Mouse (Mus musculus) liver, postnatal 0 days (tissue): ENCODE results near the gene Plppr3. TPM values are rescaled to one million over a fixed set of nuclear protein-coding genes. Genes with fewer than 3 reads are reported as not detected.
A peak's percentile ranks its signal among the peaks of the same experiment; 100 is the strongest.

Source experiments
- ATAC-seq: fragments of 200-750 bp; cut with Nextera tagmentation; 2 replicates; pipeline ENCODE4 v1.8.0; 2017; ENCODE audit warnings: mild to moderate bottlenecking, moderate library complexity
- DNase-seq: peaks from one replicate; pipeline ENCODE4 v3.0.0-alpha.2; 2016
- H3K27ac ChIP-seq: fragments of 300-500 bp; sonication (generic); 2 replicates; pipeline ENCODE4 v1.5.1; 2014; ENCODE audit warnings: antibody characterized with exemption, moderate library complexity, mild to moderate bottlenecking, low read depth
- H3K27me3 ChIP-seq: fragments of 300-500 bp; sonication (generic); 2 replicates; pipeline ENCODE4 v1.6.1; 2014; ENCODE audit warnings: low read length, control low read depth, mixed read lengths; ENCODE audit not compliant: insufficient read depth
- H3K36me3 ChIP-seq: fragments of 300-500 bp; sonication (generic); replicated peaks from 2 replicates; pipeline ENCODE4 v1.6.1; 2014; ENCODE audit warnings: mild to moderate bottlenecking, control low read depth, low read length, moderate library complexity, mixed read lengths; ENCODE audit not compliant: insufficient read depth
- H3K4me1 ChIP-seq: fragments of 300-500 bp; sonication (generic); 2 replicates; pipeline ENCODE4 v1.6.1; 2014; ENCODE audit warnings: antibody characterized with exemption, mild to moderate bottlenecking, control low read depth; ENCODE audit not compliant: insufficient read depth
- H3K4me2 ChIP-seq: fragments of 300-500 bp; sonication (generic); 2 replicates; pipeline ENCODE4 v1.6.1; 2014; ENCODE audit warnings: low read depth, mild to moderate bottlenecking, low read length, moderate library complexity, mixed read lengths
- H3K4me3 ChIP-seq: fragments of 300-500 bp; sonication (generic); 2 replicates; pipeline ENCODE4 v1.5.1; 2014; ENCODE audit warnings: low read depth, low read length
- H3K9ac ChIP-seq: fragments of 300-500 bp; sonication (generic); replicated peaks from 2 replicates; pipeline ENCODE4 v1.6.1; 2014; ENCODE audit warnings: mild to moderate bottlenecking, moderate library complexity
- H3K9me3 ChIP-seq: fragments of 300-500 bp; sonication (generic); 2 replicates; pipeline ENCODE4 v1.6.1; 2016; ENCODE audit warnings: mild to moderate bottlenecking, control low read depth, low read length, mixed read lengths
- CTCF ChIP-seq: sonication (generic); IDR thresholded peaks from 2 replicates; pipeline ENCODE4 v1.5.1; 2016; ENCODE audit warnings: antibody characterized with exemption, low read depth
- EP300 ChIP-seq: IDR thresholded peaks from 2 replicates; pipeline ENCODE4 v1.6.1; 2016; ENCODE audit warnings: antibody characterized with exemption, low read depth, mild to moderate bottlenecking
- WGBS: fragments of 180-500 bp; shearing (Covaris S2); extraction: QIAGEN DNeasy Blood & Tissue Kit; methylation state at CpG from one replicate; pipeline ENCODE4 v1.1.7; 2014; ENCODE audit not compliant: insufficient replicate concordance; 5-methylcytosine and 5-hydroxymethylcytosine counted together
- polyA plus RNA-seq: library from polyadenylated mRNA; unstranded; fragments of >200 nt; fragmentation: Nextera tagmentation; extraction: Ambion mirVana; gene quantifications from 2 replicates; pipeline ENCODE4 v1.2.1, GENCODE M21; 2015

The Plppr3 gene
- polyA plus RNA-seq, 1 experiment from 2014 or later = 4.9 TPM

DNA sequence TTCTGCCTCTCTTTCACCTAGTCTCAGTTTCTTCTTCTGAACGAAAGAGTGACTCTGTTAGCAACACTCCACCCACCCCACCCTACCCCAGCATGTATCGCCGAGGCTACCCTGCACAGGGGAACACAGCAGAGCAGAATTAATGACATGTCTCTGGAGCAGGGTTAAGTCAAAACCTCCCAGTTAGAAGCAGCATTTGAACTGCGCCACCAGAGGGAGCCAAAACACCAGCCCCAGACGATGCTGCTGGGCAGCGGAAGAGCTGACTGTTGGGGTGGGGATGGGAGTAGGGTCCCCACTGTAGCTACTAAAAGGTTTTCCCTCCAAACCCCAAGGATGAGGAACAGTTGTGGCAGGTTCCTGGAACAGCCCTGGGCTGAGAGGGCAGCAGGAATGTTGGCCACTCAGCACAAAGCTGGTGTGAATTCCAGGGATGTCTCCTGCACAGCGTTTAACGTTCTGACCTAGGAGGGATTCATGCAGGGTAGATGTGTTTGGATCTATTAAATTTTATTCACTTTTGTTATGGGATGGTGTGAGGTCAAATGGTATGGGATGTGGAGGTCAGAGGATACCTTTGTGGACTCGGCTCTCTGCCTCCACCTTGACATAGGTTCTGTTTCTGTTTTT lies 39.5 kb downstream of the Plppr3 start:
- no peaks in the 10 kb centered on the region for H3K4me1 ChIP-seq
- TF ChIP-seq CTCF (peak; percentile 96), EP300 (no peak)
- H3K4me2 ChIP-seq = no peak overlapping the region
- WGBS = 24% methylated on average over 9 of the region's 9 CpGs
- no peak overlapping the region for H3K27ac ChIP-seq
- H3K27me3 ChIP-seq = no peaks in the 10 kb centered on the region
- no peak overlapping the region for H3K9ac ChIP-seq
- no peak overlapping the region for H3K4me3 ChIP-seq
- H3K36me3 ChIP-seq = no peaks in the 10 kb centered on the region
- no peaks in the 10 kb centered on the region for H3K9me3 ChIP-seq
- ATAC-seq (peak; percentile 38; the same call in 1 of the 2 replicates), DNase-seq (peak; percentile 83)

DNA sequence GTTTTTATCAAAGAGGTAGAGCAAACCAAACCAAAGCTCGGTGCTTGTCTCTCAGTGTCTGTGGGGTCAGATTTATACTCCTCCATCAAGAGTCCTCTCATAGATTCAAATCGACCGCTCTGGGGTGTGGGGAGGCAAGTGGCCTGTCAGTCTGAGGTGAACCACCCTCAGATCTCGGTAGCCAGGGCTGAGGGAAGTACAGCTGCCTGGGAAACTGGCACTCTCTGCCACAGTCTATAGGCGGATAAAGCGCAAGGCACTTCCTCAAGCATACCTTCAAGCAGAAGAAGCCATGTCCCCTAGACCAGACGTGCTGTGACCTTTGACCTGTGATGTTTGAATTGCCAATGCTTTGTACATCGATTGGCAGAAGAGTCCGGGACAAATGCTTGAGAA lies 41.6 kb downstream of the Plppr3 start:
- no peak overlapping the region for H3K9ac ChIP-seq

DNA sequence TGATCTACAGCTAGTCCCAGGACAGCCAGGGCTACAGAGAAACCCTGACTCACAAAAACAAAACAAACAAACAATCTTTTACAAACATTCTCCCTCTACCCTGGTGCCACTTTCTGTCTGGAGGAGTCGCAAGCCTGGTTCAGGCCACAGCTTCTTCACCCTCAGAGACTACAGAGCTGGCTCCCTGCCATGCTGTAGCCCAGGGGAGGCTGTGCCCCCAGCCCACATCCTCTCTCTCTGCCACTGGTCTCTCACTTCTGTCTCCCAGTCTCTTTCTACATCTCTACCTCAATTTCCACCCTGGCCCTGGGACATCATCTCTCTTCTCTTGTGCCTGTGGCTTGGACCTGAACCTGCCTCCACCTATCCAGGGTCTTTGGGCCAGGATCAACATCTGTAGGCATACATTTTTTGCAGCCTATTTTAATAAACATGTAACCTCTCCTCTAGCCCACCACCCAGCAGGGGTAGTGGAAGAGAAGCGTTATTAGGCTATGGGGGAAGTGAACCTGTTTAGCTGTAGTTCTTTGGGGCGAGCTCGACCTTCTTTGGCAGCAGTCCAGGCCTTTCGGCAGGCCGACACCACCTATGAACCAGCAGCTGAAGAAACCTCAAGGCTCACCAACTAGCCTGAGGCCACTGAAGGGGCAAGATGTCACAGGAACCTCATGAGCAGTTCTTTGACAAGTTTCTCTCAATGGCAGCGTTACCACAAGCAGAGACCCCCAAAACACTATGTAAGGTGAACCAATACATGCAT lies 42.2 kb downstream of the Plppr3 start:
- Histone ChIP-seq H3K4me1 (no peaks in the 10 kb centered on the region), H3K36me3 (no peaks in the 10 kb centered on the region), H3K9ac (no peak overlapping the region), H3K4me3 (no peak overlapping the region), H3K9me3 (no peaks in the 10 kb centered on the region), H3K27ac (no peak overlapping the region), H3K4me2 (no peak overlapping the region), H3K27me3 (no peaks in the 10 kb centered on the region)
- no peak for ATAC-seq
- WGBS = 40% methylated on average over 7 of the region's 7 CpGs
- TF ChIP-seq CTCF (no peak), EP300 (no peak)
- DNase-seq = no peak

More for the DNA sequence above, 41.6 kb downstream of the Plppr3 start:
- H3K27ac ChIP-seq = no peak overlapping the region
- 54% methylated on average over 9 of the region's 9 CpGs for WGBS
- H3K4me1 ChIP-seq = no peaks in the 10 kb centered on the region
- H3K27me3 ChIP-seq = no peaks in the 10 kb centered on the region
- H3K9me3 ChIP-seq = no peaks in the 10 kb centered on the region
- no peak overlapping the region for H3K4me3 ChIP-seq
- no peaks in the 10 kb centered on the region for H3K36me3 ChIP-seq
- no peak for DNase-seq
- no peak for ATAC-seq
- TF ChIP-seq CTCF = no peak
- no peak for TF ChIP-seq EP300
- H3K4me2 ChIP-seq = no peak overlapping the region

DNA sequence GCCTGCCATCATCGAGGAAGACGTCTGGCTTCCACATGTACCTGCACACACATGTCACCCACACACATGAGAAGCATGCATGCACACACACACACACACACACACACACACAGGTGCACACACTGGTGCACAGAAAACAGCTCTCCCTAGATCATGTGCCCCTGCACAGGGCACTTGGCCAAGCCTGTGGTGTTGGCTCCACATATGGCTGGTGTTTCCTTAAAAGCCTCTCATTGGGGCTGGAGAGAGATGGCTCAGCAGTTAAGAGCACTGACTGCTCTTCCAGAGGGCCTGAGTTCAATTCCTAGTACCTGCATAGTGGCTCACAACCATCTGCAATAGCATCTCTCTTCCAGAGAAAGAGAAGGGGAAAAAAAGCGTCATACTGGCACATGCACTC lies 42.9 kb downstream of the Plppr3 start:
- Histone ChIP-seq H3K4me3 (no peak overlapping the region), H3K4me2 (no peak overlapping the region), H3K9me3 (no peaks in the 10 kb centered on the region), H3K4me1 (no peaks in the 10 kb centered on the region), H3K9ac (no peak overlapping the region), H3K36me3 (no peaks in the 10 kb centered on the region), H3K27me3 (no peaks in the 10 kb centered on the region), H3K27ac (no peak overlapping the region)
- TF ChIP-seq CTCF (no peak), EP300 (no peak)
- WGBS = 69% methylated on average over 3 of the region's 3 CpGs
- DNase-seq (no peak), ATAC-seq (no peak)

DNA sequence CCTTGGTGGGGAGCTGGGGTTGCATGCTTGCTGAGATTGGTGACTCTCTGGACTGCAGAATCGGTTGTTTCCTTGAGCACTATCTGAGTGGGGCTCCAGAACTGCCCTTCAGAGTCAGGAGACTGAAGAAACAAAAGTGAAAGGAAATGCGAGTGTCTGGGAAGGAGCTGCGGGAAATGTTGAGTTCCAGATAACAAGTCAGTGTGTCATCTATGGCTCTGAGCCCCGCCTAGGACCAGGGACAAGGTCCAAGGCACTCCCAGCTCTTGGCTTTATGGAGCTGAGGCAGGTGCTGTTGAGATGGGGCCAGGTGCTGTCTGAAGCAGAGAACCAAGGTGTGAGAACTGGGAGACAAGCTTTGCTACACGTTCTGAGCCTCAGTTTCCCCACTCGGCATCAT lies 50.0 kb downstream of the Plppr3 start:
- no peak overlapping the region for H3K4me3 ChIP-seq
- no peaks in the 10 kb centered on the region for H3K27me3 ChIP-seq
- ATAC-seq (peak; percentile 15; the same call in 1 of the 2 replicates), DNase-seq (no peak)
- H3K9me3 ChIP-seq = no peaks in the 10 kb centered on the region
- peak overlapping the region; percentile 59 for H3K27ac ChIP-seq
- peaks cover 5% of the 10 kb centered on the region for H3K4me1 ChIP-seq
- no peaks in the 10 kb centered on the region for H3K36me3 ChIP-seq
- H3K4me2 ChIP-seq = peak overlapping the region; percentile 36
- WGBS = 31% methylated on average over 6 of the region's 6 CpGs
- TF ChIP-seq EP300 (no peak), CTCF (no peak)
- no peak overlapping the region for H3K9ac ChIP-seq

DNA sequence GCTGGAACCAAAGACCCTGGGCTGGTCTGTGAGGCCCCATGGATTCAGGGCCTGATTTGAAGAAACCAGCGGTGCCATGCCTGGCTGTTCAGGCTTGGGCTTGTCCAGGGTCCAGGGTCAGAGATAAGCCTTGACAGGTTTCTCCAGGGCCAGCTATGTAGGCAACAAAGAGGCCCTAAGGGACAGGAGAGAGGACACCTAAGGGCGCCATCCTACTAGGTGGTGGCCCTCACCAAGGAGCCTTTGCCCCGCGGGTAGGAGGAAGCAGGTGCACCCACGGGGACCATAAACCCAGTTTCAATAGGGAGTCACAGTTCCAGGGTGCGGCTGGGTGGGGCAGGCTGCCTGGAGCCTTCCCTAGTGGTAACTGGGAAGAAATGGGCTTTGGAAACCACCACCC lies 51.4 kb downstream of the Plppr3 start:
- ATAC-seq = no peak
- H3K9me3 ChIP-seq = no peaks in the 10 kb centered on the region
- no peaks in the 10 kb centered on the region for H3K36me3 ChIP-seq
- TF ChIP-seq CTCF (no peak), EP300 (no peak)
- no peak overlapping the region for H3K4me3 ChIP-seq
- no peaks in the 10 kb centered on the region for H3K27me3 ChIP-seq
- no peak overlapping the region for H3K9ac ChIP-seq
- whole genome bisulfite sequencing = 66% methylated on average over 6 of the region's 6 CpGs
- peaks cover 5% of the 10 kb centered on the region for H3K4me1 ChIP-seq
- no peak for DNase-seq
- H3K4me2 ChIP-seq = no peak overlapping the region
- no peak overlapping the region for H3K27ac ChIP-seq
